Mouse (Mus musculus) heart, adult 2 months (tissue): ENCODE data around the gene Efl1.

Experiments used
- CTCF ChIP-seq: fragments of 200-600 bp; IDR thresholded peaks from 2 replicates; pipeline ENCODE4 v1.8.1; 2022; ENCODE audit warnings: antibody characterized with exemption, mild to moderate bottlenecking, moderate library complexity
- POLR2A ChIP-seq: fragments of 200-500 bp; IDR thresholded peaks from 2 replicates; pipeline ENCODE4 v1.6.1; 2011; ENCODE audit warnings: mild to moderate bottlenecking, low read depth, low read length, control low read depth; ENCODE audit not compliant: insufficient read depth

DNA sequence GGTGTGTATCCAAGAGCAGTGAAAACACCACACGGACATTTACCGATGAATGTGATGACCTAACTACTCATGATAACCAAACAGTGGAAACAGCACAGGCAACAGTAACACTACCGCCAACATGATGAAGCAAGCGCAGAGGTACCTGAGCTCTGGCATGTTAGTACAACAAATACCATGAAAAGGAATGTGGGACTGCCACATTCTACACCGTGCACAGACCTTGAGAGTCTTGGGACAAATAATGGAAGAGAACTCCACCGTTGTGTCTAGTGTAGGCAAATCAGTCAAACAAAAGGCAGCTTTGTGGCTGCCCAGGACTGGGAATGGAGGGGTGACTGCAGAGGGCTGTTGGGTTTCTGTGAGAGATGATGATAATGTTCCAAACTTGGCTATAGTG is 43.0 kb upstream of the Efl1 start:
- no peak for TF ChIP-seq POLR2A
- TF ChIP-seq CTCF: no peak
